Mouse (Mus musculus) thymus, postnatal 4 days (tissue): ENCODE data around the gene Mettl7b.
"Not testable (repeated sequence)": the region's sequence is repeated elsewhere in the genome, so short reads cannot be mapped to it uniquely, and the experiment has no call there.

Source experiments
- DNase-seq: peaks from one replicate; pipeline ENCODE4 v3.0.0; 2021

Gene Mettl7b

DNA sequence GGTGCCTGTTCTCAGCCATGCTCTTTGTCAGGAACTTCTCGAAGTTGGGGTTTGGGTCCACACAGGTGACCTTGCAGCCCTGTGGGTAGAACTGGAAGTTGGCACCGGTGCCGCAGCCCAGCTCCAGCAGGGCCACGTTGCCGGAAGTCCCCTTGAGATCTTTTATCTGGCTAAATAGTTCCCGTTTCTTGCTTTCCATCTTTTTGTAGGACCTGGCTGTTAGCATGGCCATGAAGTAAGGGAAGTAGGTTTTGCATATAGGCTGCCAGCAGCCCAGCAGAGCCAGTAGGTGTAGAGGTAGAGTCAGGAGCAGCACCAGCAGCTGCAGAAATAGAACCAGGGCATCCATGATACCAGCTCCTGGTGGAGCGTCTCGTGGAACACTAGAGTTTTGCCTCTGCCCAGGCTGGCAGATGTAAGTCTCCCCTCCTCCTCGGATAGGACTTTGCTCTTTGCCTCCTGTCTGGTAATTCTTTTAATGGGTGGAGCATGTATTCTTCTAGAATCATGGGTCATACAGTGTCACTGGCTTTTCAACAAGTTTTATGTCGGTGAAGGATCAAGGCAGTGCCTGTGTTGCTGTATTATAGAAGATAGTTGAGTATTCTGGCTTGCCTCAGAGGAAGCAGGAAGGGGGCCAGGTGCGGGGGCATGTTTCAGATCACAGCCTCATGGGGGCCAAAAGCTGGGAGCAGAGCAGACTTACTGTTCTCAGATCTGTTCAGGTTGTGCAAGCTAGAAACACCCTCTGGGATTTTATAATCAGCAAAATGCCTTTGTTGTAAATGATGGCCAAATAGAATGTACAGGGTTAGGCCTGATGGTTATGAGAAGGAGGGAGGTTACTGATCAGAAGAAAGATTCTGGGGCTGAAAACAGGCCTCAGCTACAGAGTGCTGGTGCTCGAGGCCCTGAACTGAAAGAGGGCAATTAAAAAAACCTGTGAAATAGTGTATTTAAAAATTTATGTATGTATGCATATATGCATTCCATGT is at the start of gene Mettl7b:
Gene Mettl7b, minus strand, starts transcription at position 399 of the 995 bp plus-strand sequence.
- peak; percentile 84 for DNase-seq

DNA sequence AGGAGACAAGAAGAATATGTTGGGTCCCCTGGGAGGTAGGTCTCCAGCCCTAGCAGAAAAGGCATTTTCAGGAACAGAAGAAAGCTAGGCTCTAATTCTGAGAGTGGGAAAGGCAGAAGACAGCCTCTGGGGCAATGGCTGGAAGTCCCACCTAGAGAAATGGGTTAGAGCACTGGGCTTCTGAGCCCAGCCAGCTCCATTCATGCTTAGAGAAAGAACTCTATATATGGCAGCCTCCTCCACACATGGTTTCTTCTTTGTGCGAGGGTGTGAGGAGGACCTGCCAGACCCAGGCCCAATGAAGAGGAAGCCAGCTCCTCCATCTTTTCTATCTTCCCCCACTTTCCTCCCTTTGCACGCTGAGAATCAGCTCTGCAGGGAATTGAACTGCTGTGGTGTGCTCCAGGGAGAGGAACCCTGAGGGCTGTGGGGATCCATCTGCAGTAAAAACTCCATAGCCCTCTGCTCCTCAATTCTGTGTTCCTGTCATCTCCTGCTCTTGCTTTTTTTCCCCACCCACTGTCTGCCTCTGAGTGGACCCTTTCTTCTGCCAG is 49.6 kb upstream of the Mettl7b start, which contains the start of gene Olfr763:
Gene Olfr763, plus strand, starts transcription at position 504 of the 554 bp plus-strand sequence.
- DNase-seq: no peak

DNA sequence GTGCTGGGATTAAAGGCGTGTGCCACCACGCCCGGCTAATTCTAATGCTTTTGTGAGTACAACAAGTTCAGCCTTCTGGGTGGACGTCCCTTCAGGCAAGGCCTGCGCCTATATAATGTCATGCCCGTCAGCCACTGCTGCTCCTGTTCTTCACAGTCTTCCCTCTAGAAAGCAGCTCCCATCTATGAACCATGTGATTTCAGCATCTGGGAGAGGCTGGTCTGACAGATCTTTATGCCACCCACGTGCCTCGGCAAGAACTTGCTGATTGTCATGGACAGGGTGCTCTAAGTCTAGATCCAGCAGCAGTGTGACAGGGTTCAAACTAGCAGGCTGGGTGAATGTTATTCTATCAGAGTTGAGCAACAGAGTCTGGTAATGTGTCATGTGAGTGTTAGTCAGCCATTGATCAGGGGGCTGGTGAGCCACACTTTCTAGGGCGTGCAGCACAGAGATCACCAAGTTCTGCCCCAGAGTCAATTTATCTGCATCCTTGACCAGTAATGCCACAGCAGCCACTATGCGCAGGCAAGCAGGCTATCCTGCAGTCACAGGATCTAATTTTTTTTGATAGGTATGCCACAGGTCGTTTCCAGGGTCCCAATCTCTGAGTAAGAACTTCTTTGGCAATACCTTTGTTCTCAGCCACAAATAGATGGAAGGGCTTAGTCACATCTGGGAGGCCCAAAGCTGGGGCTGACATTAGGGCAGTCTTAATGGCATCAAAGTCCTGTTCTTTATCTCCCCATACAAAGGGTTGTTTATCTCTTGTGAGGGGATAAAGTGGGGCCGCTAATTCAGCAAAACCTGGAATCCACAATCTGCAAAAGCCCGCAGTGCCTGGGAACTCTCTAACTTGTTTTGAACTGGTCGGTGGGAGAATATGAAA is 43.5 kb upstream of the Mettl7b start:
- no peak for DNase-seq

DNA sequence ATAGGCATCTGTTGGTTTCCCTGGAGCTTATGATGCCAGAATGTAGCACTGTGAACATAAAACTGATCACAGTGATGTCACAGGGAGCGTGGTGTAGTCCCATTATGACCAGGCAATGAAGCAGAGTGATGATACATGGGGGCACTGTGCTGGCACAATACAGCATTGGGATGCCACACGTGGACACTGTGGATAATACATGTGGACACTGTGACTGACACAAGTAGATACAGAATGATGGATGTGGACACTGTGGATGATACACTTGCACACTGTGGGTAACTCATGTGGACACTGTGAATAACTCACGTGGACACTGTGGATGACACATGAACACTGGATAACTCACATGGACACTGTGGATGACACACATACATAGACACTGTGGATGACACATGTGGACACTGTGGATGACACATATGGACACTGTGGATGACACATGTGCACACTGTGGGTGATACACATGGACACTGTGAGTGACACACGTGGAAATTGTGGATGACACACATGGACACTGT is 35.8 kb upstream of the Mettl7b start:
- no peak for DNase-seq

DNA sequence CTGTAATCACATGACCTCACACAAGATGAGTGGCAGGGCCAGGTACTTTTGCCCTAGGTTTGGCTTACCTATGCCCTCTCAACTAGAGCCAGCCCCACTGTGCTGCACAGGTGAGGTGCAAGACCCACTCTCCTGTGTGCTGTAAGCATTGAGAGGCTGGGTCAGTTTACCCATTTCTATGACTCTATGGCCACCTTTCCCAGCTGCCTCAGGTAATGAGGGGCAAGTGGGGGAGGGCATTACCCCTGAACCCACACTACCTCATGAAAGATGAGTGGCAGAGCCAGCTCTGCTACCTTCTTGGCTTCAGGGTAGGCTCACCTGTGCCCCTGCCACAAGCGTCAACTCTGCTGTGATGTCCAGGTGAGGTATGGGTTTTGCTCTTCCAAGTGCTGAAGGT is 35.0 kb upstream of the Mettl7b start:
- DNase-seq: no peak

DNA sequence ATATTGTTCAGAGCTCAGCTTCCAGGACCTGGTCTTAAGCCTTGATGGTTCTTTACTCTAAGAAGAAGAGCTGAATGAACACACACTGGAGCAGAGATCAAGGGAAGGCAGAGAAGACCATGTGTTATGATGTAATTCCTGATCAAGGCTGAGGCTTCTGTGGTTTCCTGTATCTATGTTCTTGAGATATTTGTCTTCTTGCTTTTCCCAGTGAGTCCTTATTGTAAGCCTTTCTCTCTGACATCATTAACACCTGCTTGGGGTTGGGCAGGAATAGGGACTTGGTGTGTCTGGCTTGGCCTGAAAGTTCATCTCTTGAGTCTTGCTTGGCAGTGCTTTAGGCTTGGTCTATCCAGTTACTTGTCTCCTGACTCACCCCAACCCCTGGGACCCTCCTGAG is 30.2 kb upstream of the Mettl7b start:
- peak; percentile 46 for DNase-seq

DNA sequence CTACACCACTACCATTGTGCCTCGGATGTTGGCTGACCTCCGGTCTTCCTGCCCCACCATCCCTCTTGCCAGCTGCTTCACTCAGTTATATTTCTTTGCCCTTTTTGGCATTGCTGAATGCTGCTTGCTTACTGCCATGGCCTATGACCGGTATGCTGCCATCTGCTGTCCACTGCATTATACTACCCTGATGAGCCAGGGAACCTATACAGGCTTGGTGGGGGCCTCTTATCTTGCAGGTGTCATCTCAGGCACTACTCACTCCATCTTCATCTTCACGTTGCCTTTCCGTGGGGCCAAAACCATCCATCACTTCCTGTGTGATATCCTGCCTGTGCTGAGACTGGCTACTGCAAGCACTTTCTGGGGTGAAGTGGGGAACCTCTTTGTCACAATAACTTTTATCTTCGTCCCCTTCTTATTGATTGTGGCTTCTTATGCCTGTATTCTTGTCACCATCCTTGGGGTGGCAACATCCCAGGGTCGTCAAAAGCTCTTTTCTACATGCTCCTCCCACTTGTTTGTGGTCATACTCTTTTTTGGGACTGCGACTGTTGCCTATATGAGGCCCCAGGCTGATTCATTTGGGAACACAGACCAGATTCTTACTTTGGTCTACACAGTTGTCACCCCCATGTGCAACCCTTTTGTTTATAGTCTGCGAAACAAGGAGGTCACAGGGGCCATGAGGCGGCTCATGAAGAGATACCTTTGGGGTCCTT is 29.5 kb upstream of the Mettl7b start:
- DNase-seq: peak; percentile 33

DNA sequence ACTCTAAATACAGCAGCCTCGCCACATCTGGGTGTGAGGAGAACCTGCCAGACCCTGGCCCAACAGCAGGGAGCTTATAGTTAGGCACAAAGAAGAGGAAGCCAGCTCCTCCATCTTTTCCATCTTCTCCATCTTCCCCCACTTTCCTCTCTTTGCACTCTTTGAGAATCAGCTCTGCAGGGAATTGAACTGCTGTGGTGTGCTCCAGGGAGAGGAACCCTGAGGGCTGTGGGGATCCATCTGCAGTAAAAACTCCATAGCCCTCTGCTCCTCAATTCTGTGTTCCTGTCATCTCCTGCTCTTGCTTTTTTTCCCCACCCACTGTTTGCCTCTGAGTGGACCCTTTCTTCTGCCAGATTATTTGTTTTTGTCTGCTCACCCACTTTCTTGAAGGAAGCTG is 28.3 kb upstream of the Mettl7b start, which contains the start of gene Olfr9:
Gene Olfr9, plus strand, starts transcription at position 301 of the 400 bp plus-strand sequence.
- DNase-seq: not testable (repeated sequence)

DNA sequence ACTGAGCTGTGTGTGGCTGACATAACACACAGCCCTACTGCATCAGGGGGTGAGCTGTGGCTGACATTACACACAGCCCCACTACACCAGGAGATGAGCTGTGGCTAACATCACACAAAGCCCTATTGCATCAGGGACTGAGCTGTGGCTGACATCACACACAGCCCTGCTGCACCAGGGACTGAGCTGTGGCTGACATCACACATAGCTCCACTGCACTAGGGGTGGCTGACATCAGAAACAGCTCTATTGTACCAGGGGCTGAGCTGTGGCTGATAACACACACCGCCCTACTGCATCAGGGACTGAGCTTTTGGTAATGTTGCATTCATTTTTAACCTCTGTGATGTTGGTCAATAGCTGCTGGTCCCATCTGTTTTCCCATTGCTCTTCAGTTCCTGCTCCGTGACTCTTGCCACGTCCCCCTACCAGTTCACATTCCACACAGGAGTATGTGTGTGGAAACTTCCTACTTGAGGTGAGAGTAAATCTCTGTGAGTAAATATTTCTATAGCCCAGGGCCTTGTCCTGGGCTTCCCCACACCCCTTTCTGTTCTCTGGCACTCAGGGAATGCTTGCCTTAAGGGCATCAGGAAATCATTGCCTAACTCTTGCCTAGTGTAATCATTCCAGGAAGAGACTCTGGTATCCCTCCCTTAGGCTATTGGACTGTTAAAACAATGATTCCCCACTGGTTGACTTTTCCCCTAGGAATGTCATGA is 20.0 kb upstream of the Mettl7b start:
- no peak for DNase-seq

DNA sequence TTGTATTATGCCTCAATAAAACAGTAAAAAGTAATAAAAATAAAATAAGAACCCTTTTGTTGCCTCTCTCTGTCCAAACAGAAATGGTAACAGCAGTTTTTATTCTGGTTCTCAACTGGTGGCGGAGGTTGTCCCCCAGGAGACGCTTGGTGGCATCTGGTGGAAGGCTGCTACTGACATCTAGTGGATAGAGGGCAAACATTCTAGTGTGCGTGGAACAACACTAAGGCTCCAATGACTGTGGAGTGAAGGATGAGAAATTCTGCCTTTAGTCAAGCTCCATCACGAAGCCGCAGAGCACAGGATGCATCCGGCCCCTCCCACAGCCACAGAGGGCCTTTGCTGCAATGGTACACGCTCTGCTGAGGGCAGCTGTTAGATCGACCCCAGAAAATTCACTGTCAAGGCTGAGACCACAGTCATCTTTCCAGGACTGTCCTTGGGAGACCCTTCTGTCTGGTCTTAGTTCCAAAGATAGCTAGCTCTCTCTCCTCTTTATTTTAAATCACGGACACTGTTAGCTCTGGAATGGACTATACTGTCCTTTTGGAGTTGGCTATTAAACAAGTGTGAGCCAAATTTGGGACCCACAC is 16.8 kb upstream of the Mettl7b start:
- peak; percentile 61 for DNase-seq

DNA sequence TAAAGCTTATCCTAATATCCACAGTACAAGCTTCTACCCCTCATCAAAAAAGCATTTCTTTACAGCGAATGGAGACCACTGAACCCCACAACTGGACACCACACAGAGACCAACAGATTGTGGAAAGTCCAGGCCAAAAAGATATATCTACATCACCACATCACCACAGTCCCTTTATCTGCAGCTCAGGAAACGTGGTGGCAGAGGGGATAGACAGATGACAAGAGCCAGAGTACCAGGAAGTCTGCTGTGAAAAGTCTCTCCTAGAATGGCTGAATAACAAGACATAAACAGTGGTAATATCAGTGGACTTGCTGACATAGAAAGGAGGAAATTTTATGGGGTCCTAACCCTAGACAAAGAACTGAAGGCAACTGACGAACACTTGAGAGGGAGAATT is 15.6 kb upstream of the Mettl7b start:
- no peak for DNase-seq

DNA sequence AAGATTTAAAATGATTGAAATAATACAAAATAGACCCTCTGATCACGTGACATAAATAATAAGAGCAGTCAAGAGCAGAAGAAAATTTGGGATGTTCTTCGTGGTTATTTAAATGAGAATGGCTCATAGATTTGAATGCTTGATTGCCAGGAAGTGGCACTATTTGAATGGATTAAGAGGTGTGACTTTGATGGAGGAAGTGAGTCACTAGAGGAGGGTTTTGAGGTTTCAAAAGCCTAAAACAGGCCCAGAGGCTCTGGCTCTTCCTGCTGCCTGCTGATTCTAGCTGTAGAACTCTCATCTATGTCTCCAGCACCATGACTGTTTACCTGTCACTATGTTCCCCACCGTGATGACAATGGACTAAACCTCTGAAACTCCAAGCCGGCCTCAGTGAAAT is 12.1 kb upstream of the Mettl7b start:
- peak; percentile 2 for DNase-seq

DNA sequence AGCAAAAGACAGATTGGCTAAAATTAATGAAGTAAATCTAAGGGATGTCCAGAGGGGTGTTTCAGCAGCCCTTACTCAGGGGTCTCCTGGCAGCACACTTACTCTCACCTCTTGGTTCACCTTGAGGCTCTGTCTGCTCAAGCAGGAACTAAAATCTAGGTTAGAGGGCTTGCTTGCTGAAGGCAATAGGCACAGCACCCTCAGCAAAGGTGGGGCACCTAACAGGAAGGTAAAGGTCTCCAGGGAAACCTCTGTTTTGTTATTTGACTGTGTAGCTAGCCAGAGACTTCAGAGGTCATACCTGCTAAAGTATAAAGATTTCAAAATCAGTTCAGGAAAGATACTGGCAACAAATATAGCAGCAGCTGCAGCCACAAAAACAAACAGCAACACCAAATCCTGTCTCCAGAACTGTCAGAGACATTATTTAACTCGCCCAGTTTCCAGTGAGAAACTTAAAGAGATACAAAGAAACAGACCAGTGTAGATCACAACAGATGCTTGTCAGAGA is 10.0 kb upstream of the Mettl7b start:
- DNase-seq: no peak

DNA sequence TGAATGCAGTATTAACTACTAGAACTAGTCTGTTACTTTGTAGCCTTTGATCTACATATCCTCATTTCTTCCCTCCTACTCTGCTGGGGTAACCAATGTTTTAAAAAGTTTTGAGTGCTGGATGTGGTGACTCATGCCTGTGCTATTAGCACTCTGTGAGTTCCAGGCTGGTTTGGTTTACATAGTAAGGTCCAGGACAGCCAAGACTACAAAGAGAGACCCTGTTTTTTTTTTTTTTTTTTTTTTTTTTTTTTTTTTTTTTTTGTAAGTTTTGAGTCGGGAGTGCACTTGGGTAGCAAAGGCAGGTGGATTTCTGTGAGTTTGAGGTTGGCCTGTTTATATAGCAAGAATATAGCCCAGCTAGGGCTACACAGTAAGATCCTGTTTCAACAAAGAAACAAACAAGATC is 7.6 kb upstream of the Mettl7b start:
- no peak for DNase-seq

DNA sequence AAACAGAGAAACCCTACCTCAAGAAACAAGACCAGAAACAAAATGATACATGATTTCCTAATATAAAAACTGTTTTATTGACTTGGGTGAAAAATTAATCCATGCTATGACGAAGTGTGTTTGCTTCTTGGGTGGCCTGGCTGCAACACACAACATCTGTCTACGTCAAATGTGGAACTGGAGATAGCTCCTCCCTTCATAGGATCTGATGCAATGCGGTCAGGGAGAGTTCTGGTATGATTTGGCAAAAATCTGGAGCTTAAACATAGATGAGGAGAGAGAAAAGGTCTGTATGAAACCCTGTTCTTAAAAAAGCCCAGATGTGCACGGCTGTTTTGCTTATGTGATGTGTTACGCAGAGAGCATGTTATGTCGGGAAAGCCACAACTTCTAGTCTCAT is 5.1 kb upstream of the Mettl7b start:
- DNase-seq: no peak

DNA sequence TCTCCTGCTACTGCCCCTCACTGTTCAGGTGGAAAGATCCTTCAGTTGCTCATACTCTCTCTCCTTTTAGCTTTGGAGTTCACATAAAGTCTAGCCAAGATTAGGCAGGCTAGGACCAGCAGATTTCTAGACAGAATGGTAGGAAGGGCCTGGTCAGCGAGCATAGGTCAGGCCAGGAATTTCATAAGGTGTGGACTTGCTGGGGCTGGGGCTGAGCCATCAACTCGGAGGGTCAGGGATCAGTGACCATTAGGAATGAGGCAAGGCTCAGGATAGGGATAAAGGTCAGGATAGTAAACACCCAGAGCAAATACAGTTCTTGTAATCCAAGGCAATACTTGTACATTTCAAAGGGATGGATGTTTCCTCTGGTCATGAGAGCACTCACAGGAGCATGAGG is 4.2 kb upstream of the Mettl7b start:
- no peak for DNase-seq

DNA sequence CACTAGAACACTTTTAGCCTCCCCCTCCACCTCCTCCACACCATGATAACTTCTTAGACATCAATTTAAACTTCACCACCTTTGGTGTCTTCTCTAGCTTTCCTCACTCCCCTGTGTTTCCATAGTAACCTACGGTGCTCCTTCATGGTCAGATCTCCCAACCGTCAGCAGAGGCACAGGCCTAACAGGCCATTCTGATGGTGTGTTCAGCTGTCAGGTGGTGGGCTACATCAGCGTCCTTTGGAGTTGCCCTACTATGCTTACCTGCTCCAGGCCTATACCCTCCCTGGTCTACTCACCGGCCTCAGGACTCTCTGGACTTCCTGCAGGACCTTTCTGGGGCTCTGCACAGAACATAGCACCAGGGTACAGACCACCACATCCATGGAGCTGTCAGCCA is 646 bp downstream of the Mettl7b start:
- peak; percentile 38 for DNase-seq

DNA sequence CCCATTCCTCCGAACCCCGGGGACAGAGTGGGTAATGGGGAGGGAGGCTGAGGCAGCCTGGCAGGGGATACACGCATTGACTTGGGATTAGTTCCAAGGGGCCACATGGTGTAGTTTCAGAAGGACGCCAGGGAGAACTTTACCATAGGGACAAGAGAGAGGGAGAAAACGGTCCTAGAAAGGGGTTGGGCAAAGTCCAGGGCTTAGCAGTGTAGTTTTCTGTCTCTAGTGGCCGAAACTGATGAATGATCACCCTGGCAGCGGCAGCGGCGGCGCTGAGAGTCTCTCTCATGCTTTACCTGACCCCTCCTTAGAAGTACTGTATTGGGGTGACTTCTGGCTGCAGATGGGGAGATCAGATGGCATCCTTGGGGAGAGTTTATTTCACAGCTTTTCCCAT is 2.4 kb downstream of the Mettl7b start:
- DNase-seq: no peak

DNA sequence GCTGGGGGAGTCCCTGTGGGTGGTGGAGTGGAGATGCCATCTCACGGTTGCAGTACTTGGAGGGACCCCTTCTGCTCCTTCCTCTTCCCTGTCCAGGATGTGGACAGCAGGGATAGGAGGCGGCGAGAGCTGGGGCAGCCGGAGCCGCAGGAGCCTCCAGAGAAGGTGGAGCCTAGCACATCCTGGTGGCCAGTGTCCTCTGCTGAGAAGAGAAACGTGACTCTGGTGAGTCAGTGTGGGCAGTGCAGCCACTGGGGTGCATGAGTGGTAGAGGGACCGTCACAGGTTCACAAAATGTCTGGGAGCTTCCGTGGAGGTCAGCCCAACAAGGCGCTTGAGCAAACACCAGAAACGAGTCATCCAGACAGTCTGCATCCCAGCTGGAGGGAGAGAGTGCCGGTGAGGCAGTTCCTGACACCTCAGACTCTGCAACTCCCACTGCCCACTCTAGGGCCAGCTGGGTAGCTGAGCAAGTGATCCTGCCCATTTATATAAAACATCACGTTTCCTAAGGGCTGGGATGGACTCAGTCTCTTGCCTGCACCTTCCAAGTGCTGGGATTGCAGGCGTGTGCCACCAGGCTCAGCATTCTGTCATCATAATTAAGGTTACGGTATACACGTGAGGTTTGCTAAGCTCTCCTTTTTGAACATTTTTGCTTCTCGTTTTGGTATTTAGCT is 10.4 kb downstream of the Mettl7b start:
- no peak for DNase-seq

DNA sequence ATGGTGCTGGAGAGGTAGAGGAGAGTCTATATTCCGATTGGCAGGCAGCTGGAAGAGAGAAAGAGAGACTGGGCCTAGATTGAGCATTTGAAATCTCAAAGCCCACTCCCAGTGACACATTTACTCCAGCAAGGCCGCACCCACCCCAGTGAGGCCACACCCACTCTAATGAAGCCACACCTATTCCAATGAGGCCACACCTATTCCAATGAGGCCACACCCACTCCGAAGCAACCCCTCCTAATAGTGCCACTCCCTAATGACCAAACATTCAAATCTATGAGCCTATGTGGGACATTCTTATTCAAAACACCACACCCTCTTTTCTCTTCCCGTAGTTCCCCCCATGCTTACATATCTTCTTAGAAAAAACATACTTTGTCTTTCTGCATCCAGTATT is 13.3 kb downstream of the Mettl7b start:
- no peak for DNase-seq
